Mouse (Mus musculus): ENCODE measurements around the gene Zfp758.

GRCm38 (mm10) chr17:22417510-22417909 is 56.3 kb downstream of the Zfp758 start:
- no peak for TF ChIP-seq POLR2A (IDR thresholded peaks at IDR 0.05; ENCODE audit: insufficient read depth, low read depth, low read length)
- TF ChIP-seq CTCF (IDR thresholded peaks at IDR 0.05; ENCODE audit: insufficient read depth, low read depth, low read length) = no peak
